Comparison of ENCODE assay signal across 10 mouse cellular contexts in the genomic region with DNA sequence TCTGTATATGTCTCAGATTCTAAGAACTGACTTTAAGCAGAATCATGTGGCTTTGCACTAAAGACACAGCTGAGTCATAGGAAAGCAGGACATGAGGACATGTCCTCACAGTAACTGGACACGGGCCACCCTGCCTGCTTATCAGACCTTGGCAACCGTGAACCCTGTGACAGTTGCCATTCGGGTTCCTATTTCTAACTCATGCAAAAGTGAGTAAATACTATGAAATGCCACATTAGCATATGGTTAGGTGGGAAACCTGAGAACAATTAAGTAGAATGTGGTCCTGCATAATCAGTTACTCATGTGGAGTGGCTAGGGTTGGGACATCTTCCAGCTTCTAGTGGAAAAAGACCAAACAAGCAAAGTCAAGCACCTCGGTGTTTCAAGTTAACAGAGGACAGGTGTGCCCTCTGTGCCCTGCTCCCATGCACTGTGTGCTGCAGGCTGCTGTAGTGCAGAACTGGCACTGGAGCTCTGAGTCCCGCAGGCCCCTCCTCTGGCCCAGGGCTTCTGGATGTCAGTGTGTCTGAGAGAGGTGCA.
DNase-seq lines count a peak whose midpoint lies in the region; ATAC-seq and TF ChIP-seq lines count a peak whose summit lies in the region.
"Had no signal": no experiment of that assay in that cellular context is flagged by ENCODE, and none has a peak within 500 bp of the region (broad histone marks: within the 10 kb centered on the region; RNA-seq: fewer than 3 reads in every experiment).

No protein-coding gene starts in this region.

- peaks cover 26% of the 10 kb centered on the region for H3K4me1 ChIP-seq in limb, embryonic 13.5 days
- H3K4me1 ChIP-seq in limb, embryonic 10.5 days = peaks cover 5% of the 10 kb centered on the region

- peak; percentile 61 for DNase-seq in gastrocnemius, adult 2 months
- no peak for DNase-seq in gastrocnemius, postnatal 36 days
- no peak for DNase-seq in limb, embryonic 10.5 days (ENCODE audit: low spot score)
- DNase-seq in NIH3T3 (ENCODE audit: low read depth) = peak; percentile 65
- peak; percentile 40 to 56 for DNase-seq in heart, postnatal 36 days
- no peak for DNase-seq in spleen, postnatal 14 days (ENCODE audit: low spot score in 2 of 2)
- DNase-seq in urinary bladder, postnatal 10 days (ENCODE audit: low spot score) = no peak
- DNase-seq: left cerebral cortex, postnatal 4 days; lung, embryonic 14.5 days had no signal

- no peaks in the 10 kb centered on the region for H3K9me3 ChIP-seq in limb, embryonic 13.5 days
- H3K9me3 ChIP-seq in limb, embryonic 10.5 days (replicated peaks) = no peaks in the 10 kb centered on the region

- no peaks in the 10 kb centered on the region for H3K27me3 ChIP-seq in limb, embryonic 13.5 days
- H3K27me3 ChIP-seq in limb, embryonic 10.5 days (ENCODE audit: low read depth, poor library complexity, severe bottlenecking) = no peaks in the 10 kb centered on the region

- peak overlapping the region; percentile 63 for H3K27ac ChIP-seq in gastrocnemius, adult 2 months
- H3K27ac ChIP-seq in limb, embryonic 13.5 days = peak overlapping the region; percentile 23; the same call in 1 of the 2 replicates
- H3K27ac ChIP-seq in limb, embryonic 10.5 days = no peak overlapping the region

- no peaks in the 10 kb centered on the region for H3K36me3 ChIP-seq in limb, embryonic 13.5 days
- no peaks in the 10 kb centered on the region for H3K36me3 ChIP-seq in limb, embryonic 10.5 days

- H3K4me2 ChIP-seq in limb, embryonic 13.5 days (replicated peaks) = no peak overlapping the region
- H3K4me2 ChIP-seq: lung, embryonic 14.5 days had no signal

- ATAC-seq in limb, embryonic 13.5 days (ENCODE audit: low FRiP score, low read depth) = no peak

- intact Hi-C loops in gastrocnemius, adult 2 months (cut with DNase I) = no loop called here
- intact Hi-C loops in gastrocnemius, postnatal 36 days (cut with DNase I) = no loop called here
- intact Hi-C loops in heart, postnatal 36 days (cut with DNase I) = no loop called here

- 70% methylated on average over 5 of the region's 5 CpGs for WGBS in limb, embryonic 13.5 days
- WGBS in limb, embryonic 10.5 days = 84% methylated on average over 5 of the region's 5 CpGs

- no peak overlapping the region for H3K9ac ChIP-seq in limb, embryonic 13.5 days
- H3K9ac ChIP-seq: lung, embryonic 14.5 days had no signal

- H3K4me3 ChIP-seq in gastrocnemius, adult 2 months = no peak overlapping the region
- H3K4me3 ChIP-seq in limb, embryonic 13.5 days = no peak overlapping the region
- no peak overlapping the region for H3K4me3 ChIP-seq in limb, embryonic 10.5 days

- TF ChIP-seq CTCF in gastrocnemius, adult 2 months (IDR thresholded peaks at IDR 0.05) = no peak

Comparison
In these comparisons a context has a peak if more than half of its experiments do, and no peak if none do; other contexts are left out.
1. DNase-seq: peak in gastrocnemius, adult 2 months (single experiment), NIH3T3 (single experiment) and heart, postnatal 36 days (2 of 2); none in gastrocnemius, postnatal 36 days (0 of 2), limb, embryonic 10.5 days (single experiment), spleen, postnatal 14 days (0 of 2) and urinary bladder, postnatal 10 days (single experiment).